Mouse (Mus musculus) cerebellum, adult 2 months (tissue): ENCODE data around the gene Olfr684. TPM values are rescaled to one million over a fixed set of nuclear protein-coding genes. Genes with fewer than 3 reads are reported as not detected.

Experiments used
- DNase-seq, 2 experiments: peaks; one replicate each; pipeline ENCODE4 v3.0.0; 2021
- H3K27ac ChIP-seq: fragments of 200-500 bp; 2 replicates; pipeline ENCODE4 v1.5.1; 2012; ENCODE audit warnings: low read length, control low read depth, inconsistent platforms; ENCODE audit not compliant: insufficient read depth
- H3K27me3 ChIP-seq: fragments of 200-500 bp; 2 replicates; pipeline ENCODE4 v1.6.1; 2012; ENCODE audit warnings: inconsistent platforms, mild to moderate bottlenecking, low read length, moderate library complexity; ENCODE audit not compliant: control insufficient read depth, insufficient read depth
- H3K4me1 ChIP-seq: fragments of 200-500 bp; 2 replicates; pipeline ENCODE4 v1.6.1; 2011; ENCODE audit warnings: low read length; ENCODE audit not compliant: control insufficient read depth, insufficient read depth
- H3K4me3 ChIP-seq: fragments of 200-500 bp; replicated peaks from 2 replicates; pipeline ENCODE3; 2011; ENCODE audit warnings: mild to moderate bottlenecking, low read depth, low read length, control low read depth; ENCODE audit not compliant: insufficient read depth
- CTCF ChIP-seq: fragments of 200-500 bp; IDR thresholded peaks from 2 replicates; pipeline ENCODE4 v1.5.1; 2011; ENCODE audit warnings: low read depth, mild to moderate bottlenecking, control low read depth, low read length, moderate library complexity, borderline replicate concordance; ENCODE audit not compliant: insufficient read depth
- POLR2A ChIP-seq: fragments of 200-500 bp; IDR thresholded peaks from 2 replicates; pipeline ENCODE4 v1.6.1; 2011; ENCODE audit warnings: low read length, control low read depth, borderline replicate concordance; ENCODE audit not compliant: insufficient read depth
- WGBS: fragments of 180-500 bp; shearing (Covaris S2); methylation state at CpG from one replicate; pipeline ENCODE4 v1.1.7; 2018; 5-methylcytosine and 5-hydroxymethylcytosine counted together
- polyA plus RNA-seq: library from polyadenylated mRNA; depleted of rRNA; stranded (reverse); fragments of >200 nt; gene quantifications from 2 replicates; pipeline ENCODE4 v1.2.3, GENCODE M21; 2012; rRNA removed

The Olfr684 gene
- polyA plus RNA-seq, result not detected in 2 replicates

GRCm38 (mm10) chr7:105163553-105163952, at the start of gene Olfr684:
Olfr684 (minus strand) TSS chr7:105163653.
- H3K27me3 ChIP-seq, result no peaks in the 10 kb centered on the region
- H3K27ac ChIP-seq, result no peak within 1 kb of the TSS
- H3K4me3 ChIP-seq, result no peak within 1 kb of the TSS
- 61% methylated on average over 1 of the region's 1 CpGs for WGBS
- H3K4me1 ChIP-seq, result no peaks in the 10 kb centered on the region
- DNase-seq, result no peak
- no peak for TF ChIP-seq POLR2A
- TF ChIP-seq CTCF, result no peak

- no peak for DNase-seq
- Histone ChIP-seq H3K27me3 (no peaks in the 10 kb centered on the region), H3K27ac (no peak within 1 kb of the TSS), H3K4me1 (no peaks in the 10 kb centered on the region), H3K4me3 (no peak within 1 kb of the TSS)
- no peak for TF ChIP-seq CTCF
- no peak for TF ChIP-seq POLR2A
These were observed 43.9 kb upstream of the Olfr684 start, which contains the start of gene Olfr686 for GRCm38 (mm10) chr7:105207385-105207784. Olfr686 (minus strand) TSS chr7:105207485.

- H3K4me1 ChIP-seq, result no peaks in the 10 kb centered on the region
- no peak within 1 kb of the TSS for H3K27ac ChIP-seq
- H3K4me3 ChIP-seq, result no peak within 1 kb of the TSS
- no peak for DNase-seq
- no peaks in the 10 kb centered on the region for H3K27me3 ChIP-seq
- TF ChIP-seq CTCF, result no peak
- TF ChIP-seq POLR2A, result no peak
- WGBS, result 85% methylated on average over 1 of the region's 1 CpGs
These were observed 22.5 kb upstream of the Olfr684 start, which contains the start of gene Olfr685 for GRCm38 (mm10) chr7:105185912-105186311. Olfr685 (minus strand) TSS chr7:105186012.

- H3K4me1 ChIP-seq, result no peaks in the 10 kb centered on the region
- no peak overlapping the region for H3K4me3 ChIP-seq
- DNase-seq, result no peak
- no peak overlapping the region for H3K27ac ChIP-seq
- no peaks in the 10 kb centered on the region for H3K27me3 ChIP-seq
- 52% methylated on average over 4 of the region's 4 CpGs for WGBS
- no peak for TF ChIP-seq CTCF
- TF ChIP-seq POLR2A, result no peak
These were observed 7.3 kb upstream of the Olfr684 start for GRCm38 (mm10) chr7:105170773-105171172.

GRCm38 (mm10) chr7:105146912-105147311, 16.5 kb downstream of the Olfr684 start, which contains the start of gene Olfr683:
Olfr683 (minus strand) TSS chr7:105147012.
- WGBS, result 48% methylated on average over 1 of the region's 1 CpGs
- TF ChIP-seq POLR2A, result no peak
- no peak for TF ChIP-seq CTCF
- no peak for DNase-seq
- H3K4me3 ChIP-seq, result no peak within 1 kb of the TSS
- H3K27me3 ChIP-seq, result no peaks in the 10 kb centered on the region
- no peak within 1 kb of the TSS for H3K27ac ChIP-seq
- H3K4me1 ChIP-seq, result no peaks in the 10 kb centered on the region

DNA sequence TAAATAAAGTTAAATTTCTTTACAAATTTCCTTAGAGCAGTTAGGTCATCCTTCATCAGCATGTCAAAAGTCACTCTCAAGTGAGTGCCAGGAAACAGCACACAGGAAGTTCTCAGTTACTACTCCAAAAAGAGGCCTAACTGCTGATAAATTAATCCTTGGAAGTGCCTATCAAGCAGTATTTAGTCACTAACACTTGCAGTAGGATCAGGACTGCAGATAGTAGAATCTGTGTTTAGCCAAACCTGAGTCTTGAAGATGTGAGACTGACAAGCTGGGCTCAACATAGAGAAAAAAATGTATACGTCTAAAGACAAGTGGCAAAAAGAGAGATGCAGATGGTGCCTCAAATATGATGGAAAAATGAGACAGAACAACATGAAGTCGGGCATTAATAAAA, 22.2 kb downstream of the Olfr684 start:
- TF ChIP-seq CTCF, result no peak
- no peak for TF ChIP-seq POLR2A
- Histone ChIP-seq H3K27ac (no peak overlapping the region), H3K4me1 (no peaks in the 10 kb centered on the region), H3K4me3 (no peak overlapping the region), H3K27me3 (no peaks in the 10 kb centered on the region)
- 68% methylated on average over 2 of the region's 2 CpGs for WGBS
- DNase-seq, result no peak

DNA sequence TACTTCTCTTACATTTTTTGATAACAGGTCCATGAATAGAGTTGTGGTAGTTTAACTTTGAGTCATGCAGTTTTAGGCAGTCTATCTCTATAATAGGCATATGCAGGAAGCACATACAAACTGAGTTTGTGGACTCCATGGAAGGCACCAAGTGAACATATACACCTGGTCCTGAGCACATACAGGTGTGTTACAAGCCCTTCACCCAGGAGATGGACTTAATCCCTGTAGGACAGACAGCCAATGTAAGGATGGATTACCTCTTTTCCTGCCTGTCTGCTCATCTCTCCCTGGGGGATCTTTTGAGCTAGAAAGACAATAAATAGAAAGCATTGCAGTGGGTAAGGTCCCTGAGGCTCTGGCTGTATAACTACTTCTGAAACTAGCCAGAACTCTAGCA, 46.9 kb downstream of the Olfr684 start, which contains the start of gene Olfr681:
Olfr681 (plus strand) TSS at position 301 of the 400 bp plus-strand sequence.
- H3K4me1 ChIP-seq, result no peaks in the 10 kb centered on the region
- no peak within 1 kb of the TSS for H3K4me3 ChIP-seq
- DNase-seq, result no peak
- no peaks in the 10 kb centered on the region for H3K27me3 ChIP-seq
- no peak within 1 kb of the TSS for H3K27ac ChIP-seq
- TF ChIP-seq CTCF (no peak), POLR2A (no peak)

Other genes starting within 250 kb of the Olfr684 start
- not detected in 2 replicates for gene Olfr667, start 242.2 kb downstream of the Olfr684 start, polyA plus RNA-seq
- not detected in 2 replicates for gene Olfr668, start 235.6 kb downstream of the Olfr684 start, polyA plus RNA-seq
- not detected in 2 replicates for gene Olfr669, start 229.4 kb downstream of the Olfr684 start, polyA plus RNA-seq
- not detected in 2 replicates for gene Olfr670, start 201.0 kb downstream of the Olfr684 start, polyA plus RNA-seq
- gene Olfr671, start 184.5 kb downstream of the Olfr684 start, polyA plus RNA-seq, result not detected in 2 replicates
- not detected in 2 replicates for gene Olfr672, start 161.6 kb downstream of the Olfr684 start, polyA plus RNA-seq
- gene Olfr675, start 135.2 kb downstream of the Olfr684 start, polyA plus RNA-seq, result not detected in 2 replicates
- not detected in 2 replicates for gene Olfr676, start 131.0 kb downstream of the Olfr684 start, polyA plus RNA-seq
- not detected in 2 replicates for gene Olfr677, start 112.3 kb downstream of the Olfr684 start, polyA plus RNA-seq
- gene Olfr678, start 99.2 kb downstream of the Olfr684 start, polyA plus RNA-seq, result not detected in 2 replicates
- not detected in 2 replicates for gene Olfr679, start 82.4 kb downstream of the Olfr684 start, polyA plus RNA-seq
- not detected in 2 replicates for gene Olfr680-ps1, start 70.8 kb downstream of the Olfr684 start, polyA plus RNA-seq
- not detected in 2 replicates for gene Olfr681, start 46.8 kb downstream of the Olfr684 start, polyA plus RNA-seq
- not detected in 2 replicates for gene Olfr683, start 16.6 kb downstream of the Olfr684 start, polyA plus RNA-seq
- not detected in 2 replicates for gene Olfr685, start 22.4 kb upstream of the Olfr684 start, polyA plus RNA-seq
- gene Olfr686, start 43.8 kb upstream of the Olfr684 start, polyA plus RNA-seq, result not detected in 2 replicates
- gene Olfr688, start 124.4 kb upstream of the Olfr684 start, polyA plus RNA-seq, result not detected in 2 replicates
- gene Olfr689, start 147.5 kb upstream of the Olfr684 start, polyA plus RNA-seq, result not detected in 2 replicates
- gene Olfr690, start 170.5 kb upstream of the Olfr684 start, polyA plus RNA-seq, result 0.43 and 0.60 TPM in 2 replicates
- 0.23 and 0.43 TPM in 2 replicates for gene Olfr691, start 178.6 kb upstream of the Olfr684 start, polyA plus RNA-seq
- gene Olfr692, start 204.6 kb upstream of the Olfr684 start, polyA plus RNA-seq, result not detected in 2 replicates
- gene Gm5901, start 211.4 kb upstream of the Olfr684 start, polyA plus RNA-seq, result not detected in 2 replicates
- gene Fam160a2, start 236.4 kb upstream of the Olfr684 start, polyA plus RNA-seq, result 36.3 and 37.2 TPM in 2 replicates
- 0.89 and 1.1 TPM in 2 replicates for gene Cnga4, start 240.9 kb upstream of the Olfr684 start, polyA plus RNA-seq